Mouse (Mus musculus) lung, postnatal 0 days (tissue): ENCODE measurements around the gene Adgrl3. TPM values are rescaled to one million over a fixed set of nuclear protein-coding genes. Genes with fewer than 3 reads are reported as not detected.

Source experiments
- ATAC-seq: fragments of 200-750 bp; cut with Nextera tagmentation; 2 replicates; pipeline ENCODE4 v1.8.0; 2017; ENCODE audit warnings: moderate library complexity
- DNase-seq: peaks from one replicate; pipeline ENCODE4 v3.0.0-alpha.2; 2016; ENCODE audit warnings: low spot score
- H3K27ac ChIP-seq: fragments of 300-500 bp; sonication (generic); 2 replicates; pipeline ENCODE4 v1.5.1; 2014; ENCODE audit warnings: antibody characterized with exemption, mild to moderate bottlenecking, low read length, mixed read lengths
- H3K27me3 ChIP-seq: fragments of 300-500 bp; sonication (generic); replicated peaks from 2 replicates; pipeline ENCODE4 v1.6.1; 2014; ENCODE audit warnings: low read length, mixed read lengths; ENCODE audit not compliant: insufficient read depth
- H3K36me3 ChIP-seq: fragments of 300-500 bp; sonication (generic); 2 replicates; pipeline ENCODE4 v1.6.1; 2014; ENCODE audit warnings: low read length, mixed read lengths; ENCODE audit not compliant: insufficient read depth
- H3K4me1 ChIP-seq: fragments of 300-500 bp; sonication (generic); 2 replicates; pipeline ENCODE4 v1.6.1; 2014; ENCODE audit warnings: antibody characterized with exemption, low read depth, low read length, mixed read lengths; ENCODE audit not compliant: insufficient read depth
- H3K4me2 ChIP-seq: fragments of 300-500 bp; sonication (generic); replicated peaks from 2 replicates; pipeline ENCODE4 v1.6.1; 2014; ENCODE audit warnings: low read depth, mild to moderate bottlenecking, low read length, moderate library complexity, mixed read lengths
- H3K4me3 ChIP-seq: fragments of 300-500 bp; sonication (generic); 2 replicates; pipeline ENCODE4 v1.5.1; 2014; ENCODE audit warnings: low read depth, low read length
- H3K9ac ChIP-seq: fragments of 300-500 bp; sonication (generic); replicated peaks from 2 replicates; pipeline ENCODE4 v1.6.1; 2014; ENCODE audit warnings: low read depth, mild to moderate bottlenecking
- H3K9me3 ChIP-seq: fragments of 300-500 bp; sonication (generic); 2 replicates; pipeline ENCODE4 v1.6.1; 2016; ENCODE audit warnings: low read length, mixed read lengths
- CTCF ChIP-seq: IDR thresholded peaks from 2 replicates; pipeline ENCODE4 v1.5.1; 2016; ENCODE audit warnings: antibody characterized with exemption, mild to moderate bottlenecking
- EP300 ChIP-seq: IDR thresholded peaks from 2 replicates; pipeline ENCODE4 v1.6.1; 2016; ENCODE audit warnings: antibody characterized with exemption, mild to moderate bottlenecking, control low read depth
- WGBS: fragments of 180-500 bp; shearing (Covaris S2); extraction: QIAGEN DNeasy Blood & Tissue Kit; methylation state at CpG from one replicate; pipeline ENCODE4 v1.1.7; 2014; 5-methylcytosine and 5-hydroxymethylcytosine counted together
- polyA plus RNA-seq: library from polyadenylated mRNA; unstranded; fragments of >200 nt; fragmentation: Nextera tagmentation; extraction: Ambion mirVana; gene quantifications from 2 replicates; pipeline ENCODE4 v1.2.1, GENCODE M21; 2015

The Adgrl3 gene
- polyA plus RNA-seq, 1 experiment from 2014 or later = 13.5 TPM

- Histone ChIP-seq H3K36me3 (no peaks in the 10 kb centered on the region), H3K27ac (no peak overlapping the region), H3K4me1 (no peaks in the 10 kb centered on the region), H3K9ac (no peak overlapping the region), H3K4me3 (no peak overlapping the region), H3K4me2 (no peak overlapping the region), H3K9me3 (no peaks in the 10 kb centered on the region), H3K27me3 (no peaks in the 10 kb centered on the region)
- no peak for DNase-seq
- WGBS = 70% methylated on average over 1 of the region's 1 CpGs
- ATAC-seq = no peak
- TF ChIP-seq EP300 (no peak), CTCF (no peak)
Observed at GRCm38 (mm10) chr5:81136394-81136793, 116.5 kb downstream of the Adgrl3 start.

DNA sequence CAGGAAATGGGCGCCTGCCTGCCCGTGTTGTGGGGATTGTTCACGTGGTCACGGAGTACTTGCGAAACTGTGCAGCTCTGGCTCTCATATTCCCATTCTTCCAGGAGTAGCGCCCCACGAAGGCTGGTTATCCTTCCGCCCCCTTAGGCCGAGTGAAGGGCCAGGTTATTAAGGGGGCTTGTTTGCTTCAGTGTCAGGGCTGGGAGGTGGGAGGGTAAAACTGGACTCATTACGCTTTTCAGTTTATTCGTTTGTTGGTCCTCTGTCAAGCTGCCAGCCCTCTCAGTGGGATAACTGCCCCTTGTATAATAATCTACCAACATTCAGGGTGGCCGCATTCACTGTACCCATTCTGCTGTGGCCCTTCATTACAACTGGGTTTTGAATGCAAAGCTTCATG is 135.9 kb downstream of the Adgrl3 start:
- Histone ChIP-seq H3K4me2 (no peak overlapping the region), H3K9ac (no peak overlapping the region), H3K27me3 (no peaks in the 10 kb centered on the region), H3K27ac (no peak overlapping the region), H3K4me1 (no peaks in the 10 kb centered on the region), H3K36me3 (no peaks in the 10 kb centered on the region), H3K9me3 (no peaks in the 10 kb centered on the region), H3K4me3 (no peak overlapping the region)
- no peak for ATAC-seq
- DNase-seq = no peak
- WGBS = 74% methylated on average over 12 of the region's 12 CpGs
- TF ChIP-seq EP300 = no peak
- no peak for TF ChIP-seq CTCF

DNA sequence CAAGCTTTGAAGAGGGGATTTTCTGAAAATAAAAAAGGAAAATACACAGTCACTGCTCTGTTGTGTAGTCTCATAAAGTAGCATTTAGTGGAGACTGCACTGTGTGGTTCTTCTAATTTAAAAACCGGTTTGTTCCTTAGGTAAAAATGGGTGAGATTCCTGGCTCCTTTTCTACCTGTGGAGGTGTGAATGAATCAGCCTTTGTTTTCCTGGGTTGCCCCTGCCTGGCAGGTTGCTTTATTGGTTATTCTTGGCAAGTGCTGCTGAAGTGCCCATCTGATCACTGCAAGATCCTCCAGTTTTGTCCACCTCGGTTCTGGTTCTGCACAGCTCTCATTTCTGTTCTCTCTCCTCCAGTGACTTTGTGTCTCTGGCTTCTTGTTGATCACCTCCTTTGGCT is 136.3 kb downstream of the Adgrl3 start:
- no peaks in the 10 kb centered on the region for H3K4me1 ChIP-seq
- TF ChIP-seq CTCF (no peak), EP300 (no peak)
- no peak overlapping the region for H3K27ac ChIP-seq
- DNase-seq (no peak), ATAC-seq (no peak)
- no peaks in the 10 kb centered on the region for H3K27me3 ChIP-seq
- no peaks in the 10 kb centered on the region for H3K9me3 ChIP-seq
- WGBS = 29% methylated on average over 2 of the region's 2 CpGs
- no peak overlapping the region for H3K4me2 ChIP-seq
- H3K9ac ChIP-seq = no peak overlapping the region
- no peak overlapping the region for H3K4me3 ChIP-seq
- H3K36me3 ChIP-seq = no peaks in the 10 kb centered on the region

DNA sequence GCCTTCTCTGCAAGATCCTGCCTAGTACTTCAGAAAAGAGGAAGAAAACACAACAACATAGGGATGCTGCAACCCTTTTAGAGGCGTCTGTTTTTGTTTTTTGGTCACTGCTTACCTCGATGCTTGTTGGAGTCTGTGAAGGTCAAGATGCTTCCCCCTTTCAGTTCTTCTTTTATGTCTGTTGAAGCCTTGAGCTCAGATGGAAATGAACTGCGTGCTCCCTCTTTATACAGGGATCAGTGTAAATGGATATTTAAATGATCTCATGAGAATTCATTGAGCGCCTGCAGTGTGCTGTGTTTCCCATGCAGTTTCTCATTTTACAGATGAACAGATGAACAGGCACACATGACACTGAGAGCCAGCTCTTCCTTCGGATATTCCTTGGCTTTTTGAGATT is 136.9 kb downstream of the Adgrl3 start:
- Histone ChIP-seq H3K4me1 (no peaks in the 10 kb centered on the region), H3K4me2 (no peak overlapping the region), H3K4me3 (no peak overlapping the region), H3K9me3 (no peaks in the 10 kb centered on the region), H3K27ac (no peak overlapping the region), H3K27me3 (no peaks in the 10 kb centered on the region), H3K9ac (no peak overlapping the region), H3K36me3 (no peaks in the 10 kb centered on the region)
- WGBS = 73% methylated on average over 5 of the region's 5 CpGs
- TF ChIP-seq EP300 (no peak), CTCF (no peak)
- DNase-seq (no peak), ATAC-seq (no peak)

- no peak for ATAC-seq
- TF ChIP-seq EP300 (no peak), CTCF (no peak)
Observed at GRCm38 (mm10) chr5:81159013-81159412, 139.1 kb downstream of the Adgrl3 start.

DNA sequence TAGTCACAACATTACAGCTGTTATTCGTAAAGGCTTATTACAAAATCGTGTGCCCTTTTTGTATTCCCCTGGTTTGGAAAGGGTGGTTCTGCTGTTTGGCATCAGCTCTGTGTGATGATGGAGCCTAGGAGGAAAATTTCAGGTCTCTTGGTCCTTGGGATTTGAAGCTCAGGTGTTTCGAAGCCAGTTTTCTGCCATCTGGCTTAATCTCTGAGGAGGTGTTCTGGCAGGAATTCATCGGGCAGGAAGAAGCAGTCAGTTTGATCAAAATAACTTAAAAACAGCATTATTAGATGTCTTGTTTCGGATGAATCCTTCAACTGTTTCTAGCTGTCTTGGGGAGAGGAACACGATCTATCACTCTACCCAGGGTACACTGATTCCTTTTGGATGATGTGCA is 140.5 kb downstream of the Adgrl3 start:
- H3K4me2 ChIP-seq = no peak overlapping the region
- H3K4me3 ChIP-seq = no peak overlapping the region
- H3K9ac ChIP-seq = no peak overlapping the region
- no peaks in the 10 kb centered on the region for H3K36me3 ChIP-seq
- H3K4me1 ChIP-seq = no peaks in the 10 kb centered on the region
- no peaks in the 10 kb centered on the region for H3K27me3 ChIP-seq
- H3K27ac ChIP-seq = no peak overlapping the region
- DNase-seq = no peak
- TF ChIP-seq CTCF (no peak), EP300 (no peak)
- WGBS = 82% methylated on average over 6 of the region's 6 CpGs
- no peaks in the 10 kb centered on the region for H3K9me3 ChIP-seq
- ATAC-seq = no peak

More at GRCm38 (mm10) chr5:81159013-81159412, 139.1 kb downstream of the Adgrl3 start:
- Histone ChIP-seq H3K27me3 (no peaks in the 10 kb centered on the region), H3K27ac (no peak overlapping the region), H3K4me2 (no peak overlapping the region), H3K36me3 (no peaks in the 10 kb centered on the region), H3K9me3 (no peaks in the 10 kb centered on the region), H3K4me1 (no peaks in the 10 kb centered on the region), H3K9ac (no peak overlapping the region), H3K4me3 (no peak overlapping the region)
- 85% methylated on average over 12 of the region's 12 CpGs for WGBS
- DNase-seq = no peak

DNA sequence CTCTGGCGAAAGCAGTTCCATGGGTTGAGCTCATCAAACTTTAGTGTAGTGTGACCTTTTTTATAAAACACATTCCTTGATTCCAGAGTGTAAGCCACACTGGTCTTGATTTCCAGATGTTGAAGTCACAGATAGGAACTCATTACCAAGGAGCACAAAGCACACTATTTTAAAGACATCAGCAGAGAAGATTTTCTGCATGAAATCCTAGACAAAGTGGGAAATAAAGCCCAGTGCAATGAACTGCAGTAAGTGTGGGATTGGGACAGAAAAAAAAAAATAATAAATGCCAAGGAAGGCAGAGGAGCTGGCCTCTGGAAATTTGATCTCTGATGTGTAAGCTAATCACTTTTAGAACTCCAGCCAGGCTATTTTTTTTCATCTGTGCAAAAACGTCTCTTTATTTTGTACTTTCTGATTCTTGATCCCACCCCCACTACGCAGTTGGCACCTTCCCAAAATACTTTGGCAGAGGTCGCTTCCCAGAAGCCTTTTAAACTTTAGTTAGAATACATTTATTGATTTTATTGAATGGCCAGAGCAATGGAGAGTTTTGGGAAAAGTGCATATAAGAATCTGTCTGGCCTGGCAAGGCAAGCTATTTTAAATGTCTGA is 169.0 kb downstream of the Adgrl3 start:
- Histone ChIP-seq H3K4me2 (no peak overlapping the region), H3K4me1 (no peaks in the 10 kb centered on the region), H3K4me3 (no peak overlapping the region), H3K36me3 (no peaks in the 10 kb centered on the region), H3K27me3 (no peaks in the 10 kb centered on the region), H3K27ac (no peak overlapping the region), H3K9ac (no peak overlapping the region), H3K9me3 (no peaks in the 10 kb centered on the region)
- TF ChIP-seq EP300 (no peak), CTCF (no peak)
- DNase-seq (peak; percentile 14), ATAC-seq (no peak)
- WGBS = 37% methylated on average over 4 of the region's 4 CpGs
